Mouse (Mus musculus) splenic B cell, adult 2 months (primary cell): ENCODE results near the gene Myh8.
A peak's percentile ranks its signal among the peaks of the same experiment; 100 is the strongest.

Experiments
- DNase-seq: peaks from one replicate; pipeline ENCODE4 v3.0.0-alpha.2; 2011; ENCODE audit warnings: low read depth, low spot score
- H3K27me3 ChIP-seq: 2 replicates; pipeline ENCODE4 v1.6.1; 2012; ENCODE audit warnings: mild to moderate bottlenecking, low read length, moderate library complexity, mixed read lengths; ENCODE audit not compliant: control insufficient read depth, poor library complexity, insufficient read depth, severe bottlenecking
- H3K36me3 ChIP-seq: 2 replicates; pipeline ENCODE4 v1.6.1; 2012; ENCODE audit warnings: mild to moderate bottlenecking, low read length, moderate library complexity, mixed read lengths; ENCODE audit not compliant: control insufficient read depth, poor library complexity, insufficient read depth, severe bottlenecking

The Myh8 gene

DNA sequence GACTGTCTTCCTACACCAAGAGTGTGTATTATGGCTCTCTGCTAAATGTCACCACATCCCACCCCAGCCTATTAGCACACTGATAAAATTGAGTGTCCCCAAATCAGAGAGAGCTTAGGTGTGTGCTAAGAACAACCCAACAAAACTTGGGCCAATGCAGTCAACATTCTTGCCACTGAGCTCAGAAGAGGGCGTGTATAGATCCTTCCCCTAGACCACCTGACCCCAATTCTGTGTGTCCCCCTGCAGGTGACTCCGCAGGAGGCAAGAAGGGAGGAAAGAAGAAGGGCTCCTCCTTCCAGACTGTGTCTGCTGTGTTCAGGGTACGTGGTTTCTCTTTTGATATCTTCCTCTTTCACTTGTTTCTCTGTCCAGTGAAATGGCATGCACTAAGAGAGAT, 67.6 kb downstream of the Myh8 start:
- Histone ChIP-seq H3K27me3 (no peaks in the 10 kb centered on the region), H3K36me3 (no peaks in the 10 kb centered on the region)
- no peak for DNase-seq

DNA sequence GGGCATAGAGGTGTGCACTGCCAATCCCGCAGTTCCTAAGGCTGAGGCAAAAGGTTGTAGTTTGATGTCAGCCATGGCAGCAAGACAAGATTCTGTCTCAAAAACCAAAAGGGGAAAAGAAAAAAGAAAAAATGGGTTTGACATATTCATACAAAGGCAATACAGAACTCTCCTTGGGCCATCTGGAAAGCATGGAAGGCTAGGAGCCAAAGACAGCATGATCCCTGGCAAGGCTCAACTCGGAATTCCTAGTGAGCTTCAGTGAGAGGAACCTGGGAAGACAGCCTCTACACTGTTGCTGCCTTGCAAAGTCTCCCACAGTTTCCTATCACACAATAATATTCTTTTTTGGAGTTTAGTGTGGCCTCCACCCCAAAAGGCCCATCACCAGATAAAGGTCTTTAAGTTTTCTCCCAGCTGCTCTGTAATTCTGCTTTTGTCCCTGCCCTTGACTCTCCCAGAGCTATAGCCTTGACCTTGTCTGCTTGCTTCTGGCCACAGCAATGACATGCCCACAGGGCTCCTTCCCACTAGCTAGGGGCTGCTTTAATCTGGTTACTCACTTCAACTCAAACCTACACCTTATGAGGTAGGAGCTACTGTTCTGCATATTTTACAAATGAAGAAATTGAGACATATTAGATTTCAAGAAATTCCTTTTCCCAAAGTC, 68.4 kb downstream of the Myh8 start:
- Histone ChIP-seq H3K36me3 (no peaks in the 10 kb centered on the region), H3K27me3 (no peaks in the 10 kb centered on the region)
- DNase-seq: no peak

DNA sequence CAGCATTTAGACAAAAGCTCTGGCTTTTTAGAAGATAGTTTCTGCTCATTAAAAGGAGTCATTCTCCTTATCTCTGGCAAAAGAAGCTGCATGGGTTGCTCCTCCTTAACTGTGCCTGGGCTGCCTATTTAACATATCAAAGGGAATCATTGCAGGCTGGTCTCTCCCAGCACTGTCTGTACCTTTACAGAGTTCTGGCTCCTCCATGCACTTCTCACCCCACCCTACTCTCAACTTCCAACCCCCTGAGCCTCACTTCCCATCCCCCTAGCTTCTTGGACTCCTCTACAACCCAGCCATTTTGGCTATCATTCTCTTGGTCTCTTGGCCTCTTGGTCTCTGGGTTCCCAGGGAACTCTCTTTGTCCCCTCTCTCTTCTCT, 68.9 kb downstream of the Myh8 start:
- Histone ChIP-seq H3K36me3 (no peaks in the 10 kb centered on the region), H3K27me3 (no peaks in the 10 kb centered on the region)
- no peak for DNase-seq

DNA sequence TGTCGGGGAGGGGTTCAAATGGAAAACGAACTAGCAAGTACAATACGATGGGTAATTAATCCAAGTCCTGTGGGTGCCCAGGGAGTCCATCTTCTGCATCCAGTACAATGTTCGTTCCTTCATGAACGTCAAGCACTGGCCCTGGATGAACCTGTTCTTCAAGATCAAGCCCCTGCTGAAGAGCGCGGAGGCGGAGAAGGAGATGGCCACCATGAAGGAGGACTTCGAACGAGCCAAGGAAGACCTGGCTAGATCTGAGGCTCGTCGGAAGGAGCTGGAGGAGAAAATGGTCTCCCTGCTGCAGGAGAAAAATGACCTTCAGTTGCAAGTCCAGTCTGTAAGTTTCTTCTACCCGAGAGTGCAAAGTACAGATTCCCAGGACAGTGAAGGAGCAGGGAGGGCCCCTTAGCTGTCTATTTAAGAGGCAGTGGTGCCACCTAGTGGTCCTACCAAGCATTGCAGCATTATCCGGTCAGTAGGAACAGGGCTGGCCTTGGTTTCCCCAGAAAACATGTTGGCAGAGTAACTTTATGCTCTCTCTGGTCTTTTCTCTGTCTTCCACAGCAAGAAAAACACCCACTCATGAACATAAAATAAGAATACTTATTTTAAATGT, 73.3 kb downstream of the Myh8 start:
- Histone ChIP-seq H3K36me3 (no peaks in the 10 kb centered on the region), H3K27me3 (no peaks in the 10 kb centered on the region)
- DNase-seq: peak; percentile 61

DNA sequence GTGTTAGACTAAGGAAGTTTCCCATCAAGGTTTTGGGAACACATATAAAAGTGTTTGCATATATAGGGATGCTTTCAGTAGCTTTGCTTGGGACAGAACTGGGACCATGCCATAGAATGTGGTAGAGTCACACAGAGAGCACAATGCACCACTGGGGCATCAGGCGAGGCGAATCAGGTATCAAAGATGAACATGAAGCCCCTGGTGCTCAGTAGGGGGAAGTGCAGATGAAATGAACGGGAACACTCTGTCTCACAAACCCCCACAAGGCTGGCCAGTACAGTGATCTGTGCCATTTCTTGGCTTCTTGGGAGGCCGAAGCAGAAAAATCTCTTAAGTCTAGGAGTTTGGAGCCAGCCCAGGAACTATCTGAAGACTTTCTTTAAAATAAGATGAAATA, 76.1 kb downstream of the Myh8 start:
- H3K27me3 ChIP-seq: no peaks in the 10 kb centered on the region
- DNase-seq: no peak
- no peaks in the 10 kb centered on the region for H3K36me3 ChIP-seq

DNA sequence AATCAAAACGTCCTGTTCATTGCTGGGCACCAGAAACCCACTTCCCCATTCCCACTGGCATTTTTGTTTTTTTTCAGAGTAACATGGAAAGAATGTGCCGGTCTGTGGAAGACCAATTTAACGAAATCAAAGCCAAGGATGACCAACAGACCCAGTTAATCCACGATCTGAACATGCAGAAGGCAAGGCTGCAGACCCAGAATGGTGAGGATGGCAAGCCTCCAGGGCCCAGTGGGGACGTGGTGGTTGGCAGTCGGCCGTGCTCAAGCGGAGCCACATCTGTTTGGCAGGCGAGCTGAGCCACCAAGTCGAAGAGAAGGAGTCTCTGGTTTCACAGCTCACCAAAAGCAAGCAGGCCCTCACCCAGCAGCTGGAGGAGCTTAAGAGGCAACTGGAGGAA, 81.1 kb downstream of the Myh8 start:
- Histone ChIP-seq H3K27me3 (no peaks in the 10 kb centered on the region), H3K36me3 (no peaks in the 10 kb centered on the region)
- no peak for DNase-seq
